Mouse (Mus musculus) liver, embryonic 11.5 days (tissue): ENCODE measurements at regions not wholly inside any gene's neighbourhood (a gene's known extent, or its start where the extent isn't known, plus 50 kb on each side); places are given as distances from the start of the nearest gene placed in this dataset.

Source experiments
- ATAC-seq: fragments of 200-750 bp; cut with Nextera tagmentation; replicated peaks from 2 replicates; pipeline ENCODE4 v1.8.0; 2017; ENCODE audit warnings: moderate number of reproducible peaks, mild to moderate bottlenecking, moderate TSS enrichment, moderate library complexity; ENCODE audit not compliant: low FRiP score
- DNase-seq: peaks from one replicate; pipeline ENCODE4 v3.0.0-alpha.2; 2017; ENCODE audit warnings: low spot score
- H3K27ac ChIP-seq: fragments of 300-500 bp; sonication (generic); 2 replicates; pipeline ENCODE4 v1.5.1; 2014; ENCODE audit warnings: mild to moderate bottlenecking, low read depth, low read length, control low read depth
- H3K27me3 ChIP-seq: fragments of 300-500 bp; sonication (generic); replicated peaks from 2 replicates; pipeline ENCODE4 v1.6.1; 2014; ENCODE audit warnings: low read length, mixed read lengths; ENCODE audit not compliant: control insufficient read depth, insufficient read depth
- H3K36me3 ChIP-seq: fragments of 300-500 bp; sonication (generic); 2 replicates; pipeline ENCODE4 v1.6.1; 2014; ENCODE audit warnings: mild to moderate bottlenecking, low read length, moderate library complexity, mixed read lengths; ENCODE audit not compliant: control insufficient read depth, insufficient read depth
- H3K4me1 ChIP-seq: fragments of 300-500 bp; sonication (generic); replicated peaks from 2 replicates; pipeline ENCODE4 v1.6.1; 2014; ENCODE audit warnings: low read length, mixed read lengths; ENCODE audit not compliant: control insufficient read depth, insufficient read depth
- H3K4me2 ChIP-seq: fragments of 300-500 bp; sonication (generic); 2 replicates; pipeline ENCODE4 v1.6.1; 2014; ENCODE audit warnings: mild to moderate bottlenecking, control low read depth, moderate library complexity
- H3K4me3 ChIP-seq: fragments of 300-500 bp; sonication (generic); 2 replicates; pipeline ENCODE4 v1.5.1; 2014; ENCODE audit warnings: low read depth, low read length, control low read depth
- H3K9ac ChIP-seq: fragments of 300-500 bp; sonication (generic); 2 replicates; pipeline ENCODE4 v1.6.1; 2014; ENCODE audit warnings: low read depth, low read length, control low read depth
- H3K9me3 ChIP-seq: fragments of 300-500 bp; sonication (generic); 2 replicates; pipeline ENCODE4 v1.6.1; 2016; ENCODE audit warnings: low read length, inconsistent platforms, mixed read lengths; ENCODE audit not compliant: control insufficient read depth
- WGBS: fragments of 180-500 bp; shearing (Covaris S2); extraction: QIAGEN DNeasy Blood & Tissue Kit; methylation state at CpG from one replicate; pipeline ENCODE4 v1.1.7; 2014; 5-methylcytosine and 5-hydroxymethylcytosine counted together

DNA sequence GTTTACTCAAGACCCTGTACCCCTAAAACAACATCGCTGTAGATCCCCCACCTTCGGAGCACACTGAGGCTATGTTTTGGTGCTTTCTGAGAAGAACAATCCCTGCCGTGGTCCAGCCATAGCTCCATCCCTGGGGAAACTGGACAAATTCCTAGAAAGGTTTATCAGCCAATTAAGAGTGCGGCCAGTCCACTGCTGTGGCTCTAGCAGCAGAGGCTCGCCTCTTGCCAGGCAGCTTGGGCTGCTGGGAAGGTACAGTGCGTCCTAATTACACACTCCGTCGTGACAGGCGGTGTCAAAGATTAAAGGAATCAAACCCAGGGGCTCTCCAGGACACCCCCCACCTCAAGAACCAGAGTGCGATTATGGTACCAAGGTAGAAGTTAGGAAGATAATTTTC, 116.4 kb upstream of the Sdk2 start:
- Histone ChIP-seq H3K4me2 (no peak overlapping the region), H3K36me3 (no peaks in the 10 kb centered on the region), H3K4me1 (no peaks in the 10 kb centered on the region; the same call in 1 of the 2 replicates), H3K27me3 (no peaks in the 10 kb centered on the region; the same call in 1 of the 2 replicates), H3K9me3 (no peaks in the 10 kb centered on the region), H3K9ac (no peak overlapping the region), H3K4me3 (no peak overlapping the region), H3K27ac (no peak overlapping the region)
- WGBS: 85% methylated on average over 10 of the region's 10 CpGs
- ATAC-seq (no peak), DNase-seq (no peak)

DNA sequence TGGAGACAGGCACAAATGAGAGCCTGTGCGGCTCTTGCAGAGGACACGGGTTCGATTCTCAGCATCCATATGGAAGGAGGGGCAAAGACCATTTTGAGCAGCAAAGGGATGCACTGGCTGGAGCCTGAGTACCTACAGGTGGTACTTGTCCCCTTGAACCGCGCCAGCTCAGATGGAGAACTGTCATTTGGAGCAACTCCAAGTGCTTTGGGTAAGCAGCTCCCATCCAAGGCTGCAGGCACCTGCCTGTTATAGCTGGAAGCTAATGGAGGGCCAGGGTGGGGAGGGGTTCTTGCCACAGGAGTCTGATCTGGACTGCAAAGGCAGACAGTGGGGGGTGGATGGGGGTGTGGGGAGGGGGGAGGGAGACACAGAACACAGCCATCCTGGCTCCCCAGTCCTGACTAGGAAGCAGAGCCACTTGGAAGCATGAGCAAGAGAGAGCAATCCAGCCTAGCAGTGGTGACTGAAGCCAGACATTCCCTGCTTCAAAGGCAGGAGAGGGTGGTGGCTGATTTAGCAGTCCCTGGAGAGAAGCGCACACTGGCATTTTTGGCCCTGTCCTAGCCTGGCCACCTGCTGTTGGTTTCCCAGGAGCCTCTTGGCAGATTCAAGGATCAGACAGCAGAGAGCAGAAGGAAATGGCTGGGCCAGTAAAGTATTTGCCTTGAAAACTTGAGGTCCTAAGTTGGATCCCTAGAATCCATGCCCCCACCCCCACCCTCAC, 112.1 kb upstream of the Sdk2 start:
- Histone ChIP-seq H3K9me3 (no peaks in the 10 kb centered on the region), H3K4me2 (no peak overlapping the region), H3K27ac (no peak overlapping the region), H3K9ac (no peak overlapping the region), H3K36me3 (no peaks in the 10 kb centered on the region), H3K27me3 (no peaks in the 10 kb centered on the region), H3K4me3 (no peak overlapping the region), H3K4me1 (peaks cover 5% of the 10 kb centered on the region; the same call in 1 of the 2 replicates)
- WGBS: 66% methylated on average over 6 of the region's 6 CpGs
- no peak for DNase-seq
- no peak for ATAC-seq

DNA sequence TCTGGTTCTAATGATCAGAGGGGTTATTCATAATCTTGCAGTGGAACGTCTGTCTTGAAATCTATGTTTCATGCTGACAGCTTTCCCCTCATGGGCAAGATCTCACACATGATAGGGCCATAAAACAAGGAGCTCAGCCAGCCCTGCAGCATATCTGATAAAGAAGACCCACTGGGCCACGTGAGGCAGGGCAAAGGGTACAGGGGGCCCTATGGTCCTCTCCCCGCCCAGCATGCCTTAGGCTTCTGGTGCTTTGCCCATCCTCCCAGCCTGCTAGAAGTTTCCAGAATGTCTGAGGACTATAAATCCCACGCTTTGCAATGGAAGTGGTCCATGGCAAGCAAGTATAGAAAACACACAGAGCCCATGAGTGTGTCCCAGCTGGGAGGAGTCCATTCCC, 110.9 kb upstream of the Sdk2 start:
- Histone ChIP-seq H3K36me3 (no peaks in the 10 kb centered on the region), H3K9me3 (no peaks in the 10 kb centered on the region), H3K27ac (no peak overlapping the region), H3K9ac (no peak overlapping the region), H3K27me3 (no peaks in the 10 kb centered on the region), H3K4me1 (peaks cover 5% of the 10 kb centered on the region; the same call in 1 of the 2 replicates), H3K4me2 (no peak overlapping the region), H3K4me3 (no peak overlapping the region)
- no peak for ATAC-seq
- 48% methylated on average over 4 of the region's 4 CpGs for WGBS
- no peak for DNase-seq

DNA sequence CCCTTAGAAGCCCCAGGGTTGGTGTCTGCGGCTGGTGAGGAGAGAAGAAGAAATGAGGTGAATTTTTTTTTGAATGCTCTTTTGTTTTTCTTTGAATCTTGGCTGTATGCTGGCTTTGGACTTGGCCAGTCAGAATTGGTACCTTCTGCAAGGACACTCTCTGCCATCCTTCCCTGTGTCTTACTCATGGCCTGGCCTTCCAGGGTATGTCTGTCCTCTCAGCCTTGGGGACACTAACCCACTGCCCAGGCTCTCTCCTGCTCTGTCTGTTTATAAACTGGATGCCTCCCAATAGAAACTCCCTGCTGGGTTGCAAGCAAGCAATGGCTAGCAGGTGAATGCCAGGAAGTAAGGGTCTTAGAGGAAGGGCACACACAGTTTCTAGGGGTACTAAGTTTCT, 110.4 kb upstream of the Sdk2 start:
- Histone ChIP-seq H3K4me3 (no peak overlapping the region), H3K9ac (no peak overlapping the region), H3K36me3 (no peaks in the 10 kb centered on the region), H3K9me3 (no peaks in the 10 kb centered on the region), H3K27me3 (no peaks in the 10 kb centered on the region), H3K4me1 (peaks cover 5% of the 10 kb centered on the region; the same call in 1 of the 2 replicates), H3K27ac (no peak overlapping the region), H3K4me2 (no peak overlapping the region)
- 62% methylated on average over 1 of the region's 1 CpGs for WGBS
- ATAC-seq (no peak), DNase-seq (no peak)

DNA sequence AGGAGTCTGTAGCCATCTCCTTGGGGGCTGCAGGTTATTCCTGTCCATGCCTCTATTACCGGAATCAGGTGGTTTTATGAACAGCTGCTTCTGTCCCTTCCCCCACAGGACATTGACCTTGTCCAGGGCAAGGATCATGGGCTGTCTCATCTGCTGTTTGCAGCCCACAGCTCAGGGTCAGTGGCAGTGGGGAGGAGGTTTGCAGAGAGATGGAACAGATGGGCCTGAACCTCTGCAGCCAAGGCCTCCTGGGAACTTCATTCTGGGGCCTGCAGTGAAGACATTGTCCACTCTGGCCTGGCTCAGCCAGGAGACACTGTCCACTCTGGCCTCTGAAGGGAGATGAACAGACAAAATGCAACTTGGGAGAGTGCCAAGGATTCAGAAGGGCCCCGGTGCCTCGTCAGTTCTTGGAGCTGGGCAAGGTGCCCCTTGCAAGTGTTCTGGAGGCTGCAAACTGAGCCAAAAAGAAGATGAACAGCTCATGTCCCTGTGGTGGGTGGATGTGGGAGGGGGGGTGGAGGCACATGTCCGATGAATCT, 109.9 kb upstream of the Sdk2 start:
- Histone ChIP-seq H3K36me3 (no peaks in the 10 kb centered on the region), H3K27ac (no peak overlapping the region), H3K4me2 (no peak overlapping the region), H3K9ac (no peak overlapping the region), H3K4me3 (no peak overlapping the region), H3K27me3 (no peaks in the 10 kb centered on the region), H3K9me3 (no peaks in the 10 kb centered on the region), H3K4me1 (peaks cover 5% of the 10 kb centered on the region; the same call in 1 of the 2 replicates)
- no peak for ATAC-seq
- no peak for DNase-seq
- WGBS: 79% methylated on average over 4 of the region's 4 CpGs

DNA sequence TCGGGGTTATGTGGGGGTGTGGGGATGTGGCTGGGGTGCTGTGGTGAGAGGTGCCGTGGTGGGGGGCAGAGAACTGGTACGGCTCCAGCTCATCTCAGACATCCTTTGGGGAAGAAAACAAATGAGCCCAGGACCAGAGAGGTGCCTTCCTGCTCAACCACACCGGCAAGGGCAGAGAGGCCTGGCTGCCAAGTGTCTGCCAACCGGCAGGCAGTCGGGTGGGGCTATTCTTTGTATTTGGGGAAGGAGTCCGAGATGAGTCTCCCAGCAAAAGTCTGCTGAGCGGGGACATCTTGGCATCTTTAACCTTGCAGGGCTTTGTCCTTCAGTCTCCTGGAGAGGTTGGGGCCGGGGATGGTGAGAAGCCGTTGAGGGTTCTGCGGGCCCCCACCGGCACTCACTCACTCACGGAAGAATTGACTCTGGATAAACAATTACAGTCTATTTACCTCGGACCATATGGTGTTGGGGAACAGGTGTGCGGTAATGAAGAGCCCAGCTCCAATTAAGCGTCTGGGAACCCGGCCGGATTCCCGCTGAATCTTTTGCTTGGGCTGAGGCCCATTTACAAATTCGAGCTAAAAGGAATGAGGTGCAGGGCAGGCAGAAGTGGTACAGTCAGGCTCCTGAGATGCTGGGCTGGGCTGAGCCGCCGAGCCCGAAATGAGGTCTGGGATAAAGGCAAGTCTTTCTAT, 108.7 kb upstream of the Sdk2 start:
- WGBS: 54% methylated on average over 23 of the region's 23 CpGs

DNA sequence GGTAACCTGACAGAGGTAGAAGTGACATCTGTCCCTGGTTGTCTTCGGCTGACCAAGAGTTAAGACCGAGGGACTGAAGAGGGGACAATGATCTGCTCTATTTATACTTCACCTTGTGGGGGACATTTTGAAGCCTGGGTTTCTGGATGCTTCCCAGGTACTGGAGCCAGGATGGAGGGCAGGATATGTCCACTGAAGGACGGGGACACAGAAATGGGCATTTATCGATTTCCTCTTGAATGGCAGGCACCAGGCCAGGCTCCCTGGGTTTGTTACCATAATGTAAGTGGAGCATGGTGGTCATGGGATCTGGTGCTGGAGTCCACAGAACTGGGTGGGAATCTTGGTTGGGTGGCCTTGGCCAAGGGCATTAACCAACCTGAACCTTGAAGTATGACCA, 108.0 kb upstream of the Sdk2 start:
- H3K4me2 ChIP-seq: no peak overlapping the region
- H3K36me3 ChIP-seq: no peaks in the 10 kb centered on the region
- ATAC-seq: no peak
- no peak overlapping the region for H3K27ac ChIP-seq
- H3K9ac ChIP-seq: no peak overlapping the region
- no peaks in the 10 kb centered on the region; the same call in 1 of the 2 replicates for H3K27me3 ChIP-seq
- no peak for DNase-seq
- H3K4me3 ChIP-seq: no peak overlapping the region
- WGBS: 88% methylated on average over 4 of the region's 4 CpGs
- peaks cover 5% of the 10 kb centered on the region; the same call in 1 of the 2 replicates for H3K4me1 ChIP-seq
- no peaks in the 10 kb centered on the region for H3K9me3 ChIP-seq

More for the DNA sequence above, 108.7 kb upstream of the Sdk2 start:
- Histone ChIP-seq H3K9me3 (no peaks in the 10 kb centered on the region), H3K4me3 (no peak overlapping the region), H3K4me2 (no peak overlapping the region), H3K4me1 (peaks cover 5% of the 10 kb centered on the region; the same call in 1 of the 2 replicates), H3K9ac (no peak overlapping the region), H3K36me3 (no peaks in the 10 kb centered on the region), H3K27me3 (no peaks in the 10 kb centered on the region; the same call in 1 of the 2 replicates), H3K27ac (no peak overlapping the region)
- DNase-seq (no peak), ATAC-seq (no peak)

DNA sequence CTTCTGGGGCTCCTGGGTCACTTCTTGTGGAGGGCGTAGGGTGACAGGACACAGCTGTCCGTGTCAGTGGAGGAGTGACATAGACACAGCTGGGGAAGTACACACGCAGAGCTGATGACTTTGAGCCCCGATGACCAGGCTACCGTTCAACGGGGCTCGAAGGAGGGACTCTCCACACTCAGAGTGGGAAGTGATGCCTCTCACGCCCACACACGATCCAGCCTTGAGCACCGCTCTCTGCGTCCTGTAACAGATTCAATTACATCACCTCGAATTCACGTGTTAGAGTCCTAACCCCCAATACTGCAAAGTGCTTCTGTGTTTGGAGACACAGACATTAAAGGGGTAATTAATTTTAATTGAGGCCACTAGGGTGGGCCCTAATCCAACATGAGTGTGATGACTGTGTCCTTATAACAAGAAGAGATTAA, 101.4 kb upstream of the Sdk2 start:
- ATAC-seq (no peak), DNase-seq (no peak)
- H3K4me2 ChIP-seq: no peak overlapping the region
- H3K36me3 ChIP-seq: no peaks in the 10 kb centered on the region
- no peak overlapping the region for H3K27ac ChIP-seq
- H3K4me1 ChIP-seq: no peaks in the 10 kb centered on the region
- no peak overlapping the region for H3K9ac ChIP-seq
- WGBS: 76% methylated on average over 13 of the region's 13 CpGs
- no peak overlapping the region for H3K4me3 ChIP-seq
- no peaks in the 10 kb centered on the region for H3K9me3 ChIP-seq
- H3K27me3 ChIP-seq: peaks cover 3% of the 10 kb centered on the region; the same call in 1 of the 2 replicates
